Mouse (Mus musculus) kidney, adult 2 months (tissue): ENCODE results near the gene Ahcyl1. TPM values are rescaled to one million over a fixed set of nuclear protein-coding genes. Genes with fewer than 3 reads are reported as not detected.
"Not testable (repeated sequence)": the region's sequence is repeated elsewhere in the genome, so short reads cannot be mapped to it uniquely, and the experiment has no call there.

Experiments
- DNase-seq: peaks from one replicate; pipeline ENCODE4 v3.0.0; 2021
- H3K27ac ChIP-seq: fragments of 200-500 bp; 2 replicates; pipeline ENCODE4 v1.5.1; 2012; ENCODE audit warnings: low read depth, low read length, control low read depth, inconsistent platforms; ENCODE audit not compliant: insufficient read depth
- H3K27me3 ChIP-seq: fragments of 200-500 bp; replicated peaks from 2 replicates; pipeline ENCODE4 v1.6.1; 2012; ENCODE audit warnings: mild to moderate bottlenecking, moderate library complexity, low read length, inconsistent platforms; ENCODE audit not compliant: control insufficient read depth, insufficient read depth
- H3K36me3 ChIP-seq: fragments of 200-500 bp; 2 replicates; pipeline ENCODE4 v1.6.1; 2012; ENCODE audit warnings: mild to moderate bottlenecking, moderate library complexity, low read length, inconsistent platforms; ENCODE audit not compliant: control insufficient read depth, insufficient read depth
- H3K4me1 ChIP-seq: fragments of 200-500 bp; 2 replicates; pipeline ENCODE4 v1.6.1; 2011; ENCODE audit warnings: low read length; ENCODE audit not compliant: control insufficient read depth, insufficient read depth
- H3K4me3 ChIP-seq: fragments of 200-500 bp; 2 replicates; pipeline ENCODE4 v1.5.1; 2011; ENCODE audit warnings: mild to moderate bottlenecking, low read depth, low read length, control low read depth; ENCODE audit not compliant: insufficient read depth
- CTCF ChIP-seq: fragments of 200-500 bp; conservative IDR thresholded peaks from 2 replicates; pipeline ENCODE4 v1.5.1; 2011; ENCODE audit warnings: low read depth, mild to moderate bottlenecking, control low read depth, low read length, moderate library complexity, mixed read lengths; ENCODE audit not compliant: insufficient read depth, insufficient read length
- POLR2A ChIP-seq: fragments of 200-500 bp; IDR thresholded peaks from one replicate; pipeline ENCODE4 v1.6.1; 2011; ENCODE audit warnings: low read depth, low read length, control low read depth
- WGBS: fragments of 180-500 bp; shearing (Covaris S2); methylation state at CpG from one replicate; pipeline ENCODE4 v1.1.7; 2018; 5-methylcytosine and 5-hydroxymethylcytosine counted together
- polyA plus RNA-seq: library from polyadenylated mRNA; depleted of rRNA; stranded (reverse); fragments of >200 nt; gene quantifications from 2 replicates; pipeline ENCODE4 v1.2.3, GENCODE M21; 2012

Gene Ahcyl1
- polyA plus RNA-seq, 1 experiment, result 101 TPM

DNA sequence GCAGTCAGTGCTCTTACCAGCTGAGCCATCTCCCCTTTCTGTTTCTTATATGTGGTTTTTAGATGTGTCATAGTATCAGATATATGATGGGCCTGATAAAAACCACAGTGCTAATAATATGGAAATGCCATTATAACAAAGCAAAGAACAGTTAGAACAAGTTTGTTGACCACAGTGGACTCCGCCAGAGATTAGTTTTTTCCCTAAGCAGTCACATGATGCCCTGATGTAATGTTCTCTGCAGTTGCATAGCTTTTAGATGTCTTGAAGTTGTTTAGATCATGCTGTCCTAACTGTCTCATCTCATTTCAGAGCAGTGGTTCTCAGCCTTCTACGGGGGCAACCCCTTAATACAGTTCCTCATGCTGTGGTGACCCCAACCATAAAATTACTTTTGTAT is 40.2 kb downstream of the Ahcyl1 start:
- no peaks in the 10 kb centered on the region; the same call in 1 of the 2 replicates for H3K36me3 ChIP-seq
- no peak for DNase-seq
- TF ChIP-seq POLR2A (no peak), CTCF (no peak)
- no peak overlapping the region for H3K27ac ChIP-seq
- 84% methylated on average over 2 of the region's 2 CpGs for WGBS
- no peaks in the 10 kb centered on the region for H3K27me3 ChIP-seq
- H3K4me3 ChIP-seq, result no peak overlapping the region
- peaks cover 3% of the 10 kb centered on the region; the same call in 1 of the 2 replicates for H3K4me1 ChIP-seq

DNA sequence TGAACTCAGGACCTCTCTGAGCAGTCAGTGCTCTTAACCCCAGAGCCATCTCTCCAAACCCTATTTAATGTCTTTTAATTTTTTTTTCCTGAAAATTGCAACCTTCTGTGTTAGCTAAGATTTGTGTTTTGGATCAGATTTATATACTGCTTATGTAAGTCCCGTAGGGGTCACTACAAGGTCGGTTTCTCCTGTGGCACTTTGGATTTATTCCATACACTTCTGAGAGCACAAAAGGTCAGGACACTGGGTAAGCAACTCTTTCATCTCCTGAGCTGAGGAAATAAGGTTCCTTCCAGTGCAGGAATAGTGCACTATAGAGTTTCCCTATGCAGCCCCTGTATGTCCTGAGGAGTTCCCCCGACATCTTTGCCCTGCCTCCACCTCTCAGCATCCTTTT is 40.9 kb downstream of the Ahcyl1 start:
- DNase-seq, result peak; percentile 55
- TF ChIP-seq POLR2A (no peak), CTCF (no peak)
- Histone ChIP-seq H3K4me1 (peaks cover 6% of the 10 kb centered on the region; the same call in 1 of the 2 replicates), H3K4me3 (no peak overlapping the region), H3K27ac (no peak overlapping the region), H3K27me3 (no peaks in the 10 kb centered on the region), H3K36me3 (no peaks in the 10 kb centered on the region; the same call in 1 of the 2 replicates)
- WGBS, result 31% methylated on average over 3 of the region's 3 CpGs

DNA sequence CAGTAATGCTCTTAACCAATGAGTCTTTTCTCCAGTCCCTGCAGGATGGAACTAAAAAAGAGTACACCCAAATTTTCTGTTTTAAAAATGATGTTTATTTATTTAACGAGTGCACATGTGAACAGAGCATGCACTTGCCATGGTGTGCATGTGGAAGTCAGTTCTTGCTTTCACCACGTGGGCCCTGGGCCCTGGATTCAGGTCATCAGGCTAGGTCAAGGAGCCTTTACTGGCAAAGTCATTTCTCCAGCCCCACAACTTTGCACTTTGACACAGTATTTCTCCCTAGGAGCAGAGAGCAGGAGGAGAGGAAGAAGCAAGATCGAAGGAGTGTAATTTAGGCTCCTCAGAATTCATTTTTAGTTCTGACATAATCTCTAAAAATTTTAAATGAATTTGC is 41.5 kb downstream of the Ahcyl1 start:
- peak; percentile 52 for DNase-seq
- 60% methylated on average over 3 of the region's 3 CpGs for WGBS
- TF ChIP-seq CTCF (no peak), POLR2A (no peak)

DNA sequence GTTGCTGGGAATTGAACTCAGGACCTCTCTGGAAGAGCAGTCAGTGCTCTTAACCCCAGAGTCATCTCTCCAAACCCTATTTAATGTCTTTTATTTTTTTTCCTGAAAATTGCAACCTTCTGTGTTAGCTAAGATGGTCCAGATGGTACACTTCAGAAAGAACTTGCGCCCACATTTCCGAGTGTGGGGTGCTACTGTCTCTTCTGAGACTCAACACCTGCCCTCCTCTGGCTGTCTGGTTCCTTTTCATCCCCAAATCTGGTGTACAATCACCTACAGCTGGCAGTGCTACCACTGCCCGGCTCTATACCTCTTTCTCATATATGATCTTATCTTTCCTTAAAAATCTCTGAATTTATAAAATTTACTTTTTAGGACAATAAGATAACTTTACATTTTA is 43.4 kb downstream of the Ahcyl1 start:
- no peak for DNase-seq
- no peak overlapping the region for H3K27ac ChIP-seq
- H3K4me1 ChIP-seq, result peaks cover 18% of the 10 kb centered on the region; the same call in 1 of the 2 replicates
- 90% methylated on average over 3 of the region's 3 CpGs for WGBS
- no peaks in the 10 kb centered on the region for H3K27me3 ChIP-seq
- TF ChIP-seq POLR2A (no peak), CTCF (no peak)
- H3K4me3 ChIP-seq, result no peak overlapping the region
- H3K36me3 ChIP-seq, result no peaks in the 10 kb centered on the region

More for the DNA sequence above, 41.5 kb downstream of the Ahcyl1 start:
- H3K4me1 ChIP-seq, result peaks cover 7% of the 10 kb centered on the region; the same call in 1 of the 2 replicates
- H3K4me3 ChIP-seq, result no peak overlapping the region
- H3K27ac ChIP-seq, result no peak overlapping the region; the same call in 1 of the 2 replicates
- no peaks in the 10 kb centered on the region for H3K36me3 ChIP-seq
- no peaks in the 10 kb centered on the region for H3K27me3 ChIP-seq

DNA sequence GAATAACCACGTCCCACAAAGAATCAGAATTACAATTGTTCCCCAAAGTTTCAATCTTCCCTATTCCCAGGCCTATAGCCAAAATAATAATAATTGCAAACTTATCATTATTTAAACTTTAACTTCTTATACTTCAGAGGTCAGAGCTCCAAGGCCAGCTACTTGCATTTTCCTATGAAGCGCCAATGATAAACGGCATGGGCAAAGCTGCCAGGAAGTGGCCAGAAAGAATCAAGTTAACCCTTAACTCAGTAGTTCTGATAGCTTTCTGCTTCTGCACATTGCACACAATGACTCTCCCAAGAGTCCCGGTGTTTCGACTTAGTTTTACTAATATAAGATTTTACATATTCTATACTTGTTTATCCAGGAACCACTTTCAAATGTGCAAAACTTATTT is 46.1 kb downstream of the Ahcyl1 start:
- H3K36me3 ChIP-seq, H3K27me3 ChIP-seq, H3K27ac ChIP-seq, H3K4me3 ChIP-seq: not testable (repeated sequence)
- 32% methylated on average over 5 of the region's 5 CpGs for WGBS
- DNase-seq, result peak; percentile 79
- H3K4me1 ChIP-seq, result peaks cover 14% of the 10 kb centered on the region; the same call in 1 of the 2 replicates

DNA sequence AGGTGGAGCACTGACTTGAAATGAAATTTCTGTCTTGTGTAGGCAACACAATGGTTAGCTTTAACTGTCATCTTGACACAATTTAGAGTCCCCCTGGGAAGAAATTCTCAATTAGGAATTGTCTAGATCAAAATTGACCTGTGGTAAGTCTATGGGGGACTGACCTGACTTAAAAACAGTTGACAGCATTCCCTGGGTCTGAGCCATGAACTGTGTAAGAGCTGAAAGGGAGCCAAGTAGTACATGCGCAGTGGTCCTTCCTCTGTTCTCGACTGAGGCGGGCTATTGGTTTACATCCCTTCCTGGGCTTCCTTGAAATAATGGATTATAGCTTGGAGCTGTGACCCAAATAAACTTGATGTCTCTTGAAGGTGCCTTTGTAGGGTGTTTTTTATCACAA is 49.4 kb downstream of the Ahcyl1 start:
- H3K4me1 ChIP-seq, result peaks cover 14% of the 10 kb centered on the region; the same call in 1 of the 2 replicates
- no peak for TF ChIP-seq CTCF
- TF ChIP-seq POLR2A, result no peak
- H3K27ac ChIP-seq, result no peak overlapping the region
- no peak overlapping the region for H3K4me3 ChIP-seq
- no peaks in the 10 kb centered on the region for H3K36me3 ChIP-seq
- no peaks in the 10 kb centered on the region for H3K27me3 ChIP-seq
- 72% methylated on average over 3 of the region's 3 CpGs for WGBS
- DNase-seq, result no peak

DNA sequence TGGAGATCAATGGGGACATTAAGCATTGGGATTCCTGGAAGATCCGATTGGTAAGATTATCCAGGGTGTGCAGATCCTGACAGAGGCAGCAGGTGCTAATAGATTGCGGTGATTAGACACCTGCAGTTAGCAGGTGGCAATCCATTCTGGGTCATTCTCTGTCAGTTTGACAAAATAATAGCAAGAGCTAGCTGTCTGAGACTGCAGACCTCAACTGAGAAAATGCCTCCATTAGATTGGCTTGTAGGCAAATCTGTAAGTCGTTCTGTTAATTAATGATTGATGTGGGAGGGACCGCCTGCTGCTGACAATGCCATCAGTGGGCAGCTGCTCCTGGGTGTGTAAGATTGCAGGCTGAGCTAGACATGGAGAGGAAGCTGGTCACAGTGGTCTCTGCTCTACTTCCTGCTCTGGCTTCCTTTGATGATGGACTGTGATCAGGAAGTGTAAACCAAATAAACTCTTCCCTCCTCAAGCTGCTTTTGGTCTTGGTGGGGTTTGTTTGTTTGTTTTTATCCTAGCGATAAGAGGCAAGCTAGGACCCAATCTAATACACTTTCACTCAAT is 58.7 kb downstream of the Ahcyl1 start:
- no peak overlapping the region for H3K27ac ChIP-seq

DNA sequence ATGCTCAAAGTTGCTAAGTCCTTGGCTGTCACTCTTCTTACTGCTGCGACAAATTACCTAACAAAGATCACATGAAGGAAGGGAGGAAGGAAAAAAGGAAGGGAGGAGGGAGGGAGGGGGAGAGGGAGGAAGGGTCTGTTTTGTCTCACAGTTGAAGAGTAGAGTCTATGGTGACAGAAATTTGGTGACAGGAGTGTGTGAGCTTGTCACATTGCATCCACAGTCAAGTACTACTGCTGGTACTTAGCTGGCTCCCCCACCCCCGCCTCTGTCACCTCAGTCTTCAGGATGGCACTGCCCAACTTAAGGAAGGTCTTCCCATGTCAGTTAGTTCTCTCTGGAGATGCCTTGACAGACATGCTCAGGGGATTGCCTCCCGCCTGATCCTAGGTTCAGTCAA is 60.1 kb downstream of the Ahcyl1 start:
- no peaks in the 10 kb centered on the region for H3K36me3 ChIP-seq
- H3K27me3 ChIP-seq, result no peaks in the 10 kb centered on the region
- no peaks in the 10 kb centered on the region for H3K4me1 ChIP-seq
- H3K27ac ChIP-seq, result no peak overlapping the region
- no peak overlapping the region for H3K4me3 ChIP-seq
- TF ChIP-seq CTCF (no peak), POLR2A (no peak)
- 73% methylated on average over 3 of the region's 3 CpGs for WGBS
- DNase-seq, result no peak

More for the DNA sequence above, 58.7 kb downstream of the Ahcyl1 start:
- Histone ChIP-seq H3K4me3 (no peak overlapping the region), H3K27me3 (no peaks in the 10 kb centered on the region), H3K36me3 (no peaks in the 10 kb centered on the region), H3K4me1 (no peaks in the 10 kb centered on the region)
- 55% methylated on average over 5 of the region's 5 CpGs for WGBS
- no peak for TF ChIP-seq POLR2A
- TF ChIP-seq CTCF, result no peak
- no peak for DNase-seq
